Mouse (Mus musculus) testis, adult 2 months (tissue): ENCODE measurements around the gene Nlrx1.

ENCODE experiments used
- CTCF ChIP-seq: fragments of 200-500 bp; IDR thresholded peaks from 2 replicates; pipeline ENCODE4 v1.5.1; 2012; ENCODE audit warnings: low read depth, mild to moderate bottlenecking, inconsistent platforms, low read length, moderate library complexity; ENCODE audit not compliant: control insufficient read depth, insufficient read depth, insufficient replicate concordance
- POLR2A ChIP-seq: fragments of 200-500 bp; IDR thresholded peaks from 2 replicates; pipeline ENCODE4 v1.6.1; 2012; ENCODE audit warnings: low read depth, mild to moderate bottlenecking, inconsistent platforms, low read length, moderate library complexity; ENCODE audit not compliant: control insufficient read depth

- TF ChIP-seq POLR2A (no peak), CTCF (no peak)
Measured at GRCm38 (mm10) chr9:44256213-44256612, 12.2 kb downstream of the Nlrx1 start.
